Mouse (Mus musculus): ENCODE measurements around the gene Ssb. TPM values are rescaled to one million over a fixed set of nuclear protein-coding genes. Genes with fewer than 3 reads are reported as not detected.

The Ssb gene
- total RNA-seq, 2 experiments from 2014 or later: 69.4 to 74.7 TPM

Other genes with a start within 250 kb of the Ssb start
- gene Bbs5, start 214.4 kb upstream of the Ssb start, total RNA-seq (2021): 1 to 10 TPM; 4.3 to 5.0 TPM
- gene Klhl41, start 191.4 kb upstream of the Ssb start, total RNA-seq (2021): 10 to 100 TPM; 60.5 to 62.0 TPM
- gene Fastkd1, start 148.0 kb upstream of the Ssb start, total RNA-seq (2021): 10 to 100 TPM; 29.7 to 30.5 TPM
- 10 to 100 TPM; 44.0 to 44.9 TPM for gene Ppig, start 139.0 kb upstream of the Ssb start, total RNA-seq (2021)
- gene Ccdc173, start 72.0 kb upstream of the Ssb start, total RNA-seq (2021): under 1 TPM; 0.29 to 0.66 TPM
- 10 to 100 TPM; 20.7 to 25.0 TPM for gene Phospho2, start 71.9 kb upstream of the Ssb start, total RNA-seq (2021)
- gene Klhl23, start 39.6 kb upstream of the Ssb start, total RNA-seq (2021): 10 to 100 TPM; 41.1 to 42.8 TPM
- 10 to 100 TPM; 19.1 to 20.2 TPM for gene Mettl5, start 24.1 kb downstream of the Ssb start, total RNA-seq (2021)
- gene Ubr3, start 35.7 kb downstream of the Ssb start, total RNA-seq (2021): 100 to 1,000 TPM; 110 to 118 TPM
- gene Myo3b, start 177.6 kb downstream of the Ssb start, total RNA-seq (2021): under 1 TPM in 1 of 2 experiments, not detected in 1; 0.05 TPM

Data from heart, postnatal 14 days (tissue).